Mouse (Mus musculus) erythroblast, embryonic 14.5 days (primary cell): ENCODE measurements around the gene Xylt1.

ENCODE experiments used
- GATA1 ChIP-seq: IDR thresholded peaks from 2 replicates; pipeline ENCODE4 v1.6.1; 2012; ENCODE audit warnings: low read length, inconsistent platforms, mixed read lengths
- TAL1 ChIP-seq: IDR thresholded peaks from 3 replicates; pipeline ENCODE4 v1.6.1; 2012; ENCODE audit warnings: low read length, inconsistent platforms, mixed read lengths

DNA sequence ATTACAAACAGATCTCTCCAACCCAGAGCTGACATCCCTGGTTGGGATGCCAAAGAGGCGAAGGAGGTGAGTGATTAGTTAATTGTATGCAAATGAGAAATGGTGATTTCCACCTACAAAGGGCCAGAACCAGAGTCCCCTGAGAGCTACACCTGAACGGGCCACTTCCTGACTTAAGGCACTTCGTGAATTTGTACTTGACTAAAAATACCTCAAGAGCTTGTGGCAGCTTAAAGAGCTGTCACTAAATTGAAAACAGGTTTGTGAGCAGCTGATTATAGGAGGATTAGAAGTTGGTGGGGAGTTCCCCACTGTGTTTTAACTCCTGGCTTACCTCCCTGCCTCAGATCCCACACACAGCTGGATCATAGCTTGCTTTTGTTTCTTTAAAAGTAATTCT is 64.7 kb downstream of the Xylt1 start:
- TF ChIP-seq GATA1: no peak
- TF ChIP-seq TAL1: no peak
